Mouse (Mus musculus): ENCODE data around the gene Lzts2. TPM values are rescaled to one million over a fixed set of nuclear protein-coding genes. Genes with fewer than 3 reads are reported as not detected.
A peak's percentile ranks its signal among the peaks of the same experiment; 100 is the strongest.

Gene Lzts2
- polyA plus RNA-seq, 1 experiment = 0.33 TPM

DNA sequence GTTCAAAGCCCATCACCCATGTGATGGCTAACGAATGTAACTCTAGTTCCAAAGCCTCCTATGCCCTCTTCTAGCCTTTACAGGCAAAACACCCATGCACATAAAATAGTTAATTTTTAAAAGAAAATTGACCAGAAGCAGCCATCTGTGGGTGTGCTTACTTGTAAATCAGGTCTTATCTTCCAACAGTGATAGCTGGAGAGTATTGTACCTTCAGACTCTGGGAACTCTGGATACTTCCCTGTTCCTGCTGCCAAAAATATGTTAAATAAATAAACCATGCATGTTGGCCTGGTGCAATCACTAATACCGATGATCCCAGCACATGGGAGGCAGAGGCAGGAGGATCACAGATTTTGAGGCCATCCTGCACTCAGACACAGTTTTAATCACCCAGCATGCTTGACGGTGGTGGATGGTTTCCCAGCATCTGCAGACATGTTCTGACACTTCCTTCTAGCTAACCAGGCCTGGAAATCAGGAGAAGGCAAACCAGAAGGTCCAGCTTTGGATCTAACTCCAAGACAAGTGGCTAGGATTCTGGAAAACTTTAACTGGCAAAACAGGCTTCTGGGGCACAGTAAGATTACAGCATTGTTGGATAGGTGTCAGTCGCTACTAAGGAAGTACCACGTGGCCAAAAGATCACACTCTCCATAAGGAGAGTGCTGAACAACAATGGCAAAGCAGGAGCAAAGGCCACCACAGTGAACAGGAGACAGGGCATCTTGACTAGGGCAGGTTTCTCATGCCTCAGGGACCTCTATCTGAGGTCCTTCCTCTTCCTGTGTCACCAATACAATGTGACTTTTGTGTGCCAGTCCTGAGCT lies 28.8 kb upstream of the Lzts2 start:
- H3K36me3 ChIP-seq (ENCODE audit: control insufficient read depth) = peaks cover 25% of the 10 kb centered on the region
- H3K27me3 ChIP-seq (ENCODE audit: control insufficient read depth) = peaks cover 30% of the 10 kb centered on the region
- no peak overlapping the region for H3K4me3 ChIP-seq (replicated peaks)
- H3K9me3 ChIP-seq (ENCODE audit: control insufficient read depth, low read length) = no peaks in the 10 kb centered on the region
- peaks cover 6% of the 10 kb centered on the region; the same call in 1 of the 2 replicates for H3K4me1 ChIP-seq (ENCODE audit: control insufficient read depth)
- TF ChIP-seq GATA1 (IDR thresholded peaks at IDR 0.05; ENCODE audit: low read length) (no peak), TAL1 (IDR thresholded peaks at IDR 0.05; ENCODE audit: low read length) (no peak)

- Histone ChIP-seq H3K27me3 (ENCODE audit: control insufficient read depth) (peaks cover 38% of the 10 kb centered on the region), H3K9me3 (ENCODE audit: control insufficient read depth, low read length) (no peaks in the 10 kb centered on the region), H3K4me3 (replicated peaks) (no peak overlapping the region), H3K4me1 (ENCODE audit: control insufficient read depth) (peaks cover 6% of the 10 kb centered on the region; the same call in 1 of the 2 replicates), H3K36me3 (ENCODE audit: control insufficient read depth) (peaks cover 10% of the 10 kb centered on the region)
- TF ChIP-seq GATA1 (IDR thresholded peaks at IDR 0.05; ENCODE audit: low read length) (no peak), TAL1 (IDR thresholded peaks at IDR 0.05; ENCODE audit: low read length) (no peak)
Measured at GRCm38 (mm10) chr19:44987004-44987403, 27.2 kb upstream of the Lzts2 start.

GRCm38 (mm10) chr19:44987851-44988250 lies 26.4 kb upstream of the Lzts2 start:
- Histone ChIP-seq H3K4me1 (ENCODE audit: control insufficient read depth) (peaks cover 6% of the 10 kb centered on the region; the same call in 1 of the 2 replicates), H3K27me3 (ENCODE audit: control insufficient read depth) (peaks cover 41% of the 10 kb centered on the region), H3K4me3 (replicated peaks) (no peak overlapping the region), H3K36me3 (ENCODE audit: control insufficient read depth) (peaks cover 4% of the 10 kb centered on the region), H3K9me3 (ENCODE audit: control insufficient read depth, low read length) (no peaks in the 10 kb centered on the region)
- TF ChIP-seq GATA1 (IDR thresholded peaks at IDR 0.05; ENCODE audit: low read length) (no peak), TAL1 (IDR thresholded peaks at IDR 0.05; ENCODE audit: low read length) (no peak)

DNA sequence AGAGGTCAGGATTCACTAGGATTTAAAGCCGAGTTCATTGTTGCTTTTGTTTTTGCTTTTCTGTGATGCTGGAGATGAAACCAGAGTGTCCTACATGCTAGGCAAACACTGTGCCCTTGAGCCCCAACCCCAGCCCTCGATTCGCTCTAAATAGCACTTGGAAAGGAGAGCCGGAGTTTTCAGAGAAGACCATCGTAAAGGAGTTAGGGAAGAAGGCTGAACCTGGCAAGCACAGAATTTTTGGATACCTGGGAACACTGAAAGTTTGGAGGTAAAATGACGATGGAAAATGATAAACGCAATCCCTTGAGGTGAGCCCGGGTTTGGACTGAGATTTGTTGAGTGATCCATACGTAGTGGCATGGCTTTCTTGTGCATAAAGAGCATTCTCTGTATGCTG lies 25.9 kb upstream of the Lzts2 start:
- Histone ChIP-seq H3K4me3 (replicated peaks) (no peak overlapping the region), H3K4me1 (ENCODE audit: control insufficient read depth) (peaks cover 6% of the 10 kb centered on the region; the same call in 1 of the 2 replicates), H3K9me3 (ENCODE audit: control insufficient read depth, low read length) (no peaks in the 10 kb centered on the region), H3K36me3 (ENCODE audit: control insufficient read depth) (peaks cover 2% of the 10 kb centered on the region), H3K27me3 (ENCODE audit: control insufficient read depth) (peaks cover 41% of the 10 kb centered on the region)
- no peak for TF ChIP-seq TAL1 (IDR thresholded peaks at IDR 0.05; ENCODE audit: low read length)
- TF ChIP-seq GATA1 (IDR thresholded peaks at IDR 0.05; ENCODE audit: low read length) = no peak

DNA sequence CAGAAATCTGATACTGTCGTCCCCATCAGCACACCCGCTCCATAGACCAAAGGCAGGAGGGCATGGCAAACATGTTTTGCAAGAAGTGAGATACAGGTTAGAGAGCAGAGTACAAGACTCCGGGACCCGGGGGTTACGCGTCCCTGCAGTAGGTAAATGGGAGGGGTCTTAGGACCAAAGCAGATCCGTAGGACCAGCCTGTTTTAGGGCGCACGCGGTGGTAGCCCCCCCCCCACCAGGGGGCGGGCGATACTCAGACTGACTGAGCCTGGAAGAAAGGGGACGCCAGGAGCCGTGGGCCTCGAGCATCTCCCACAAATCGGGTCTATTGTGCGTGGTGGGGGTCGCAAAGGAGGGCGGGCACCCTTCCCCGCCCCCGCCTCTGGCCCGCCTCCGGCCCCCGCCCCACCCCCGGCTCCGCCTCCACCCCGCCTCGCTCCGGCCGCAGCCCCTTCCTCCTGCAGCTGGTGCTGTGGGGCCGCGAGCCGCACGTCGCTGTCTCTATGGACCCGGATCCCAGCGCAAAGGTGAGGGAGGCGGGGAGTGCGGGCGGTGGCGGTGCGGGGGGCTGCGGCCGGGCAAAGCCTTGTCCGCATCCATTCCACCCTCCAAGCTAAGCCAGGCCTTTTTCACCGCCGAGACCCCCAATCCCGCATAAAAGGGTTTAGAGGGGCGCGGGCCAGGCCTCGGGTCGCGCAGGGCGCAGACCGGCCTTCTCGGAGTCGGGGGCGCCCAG lies 25.2 kb upstream of the Lzts2 start, which contains the start of gene Sema4g:
Gene Sema4g (plus strand): TSS at position 271 of the 736 bp plus-strand sequence.
- Histone ChIP-seq H3K4me1 (ENCODE audit: control insufficient read depth) (peaks cover 6% of the 10 kb centered on the region; the same call in 1 of the 2 replicates), H3K9me3 (ENCODE audit: control insufficient read depth, low read length) (no peaks in the 10 kb centered on the region), H3K4me3 (replicated peaks) (peak within 1 kb of the TSS; percentile 54), H3K27me3 (ENCODE audit: control insufficient read depth) (peaks cover 41% of the 10 kb centered on the region), H3K36me3 (ENCODE audit: control insufficient read depth) (no peaks in the 10 kb centered on the region; the same call in 1 of the 2 replicates)
- TF ChIP-seq TAL1 (IDR thresholded peaks at IDR 0.05; ENCODE audit: low read length) = no peak

DNA sequence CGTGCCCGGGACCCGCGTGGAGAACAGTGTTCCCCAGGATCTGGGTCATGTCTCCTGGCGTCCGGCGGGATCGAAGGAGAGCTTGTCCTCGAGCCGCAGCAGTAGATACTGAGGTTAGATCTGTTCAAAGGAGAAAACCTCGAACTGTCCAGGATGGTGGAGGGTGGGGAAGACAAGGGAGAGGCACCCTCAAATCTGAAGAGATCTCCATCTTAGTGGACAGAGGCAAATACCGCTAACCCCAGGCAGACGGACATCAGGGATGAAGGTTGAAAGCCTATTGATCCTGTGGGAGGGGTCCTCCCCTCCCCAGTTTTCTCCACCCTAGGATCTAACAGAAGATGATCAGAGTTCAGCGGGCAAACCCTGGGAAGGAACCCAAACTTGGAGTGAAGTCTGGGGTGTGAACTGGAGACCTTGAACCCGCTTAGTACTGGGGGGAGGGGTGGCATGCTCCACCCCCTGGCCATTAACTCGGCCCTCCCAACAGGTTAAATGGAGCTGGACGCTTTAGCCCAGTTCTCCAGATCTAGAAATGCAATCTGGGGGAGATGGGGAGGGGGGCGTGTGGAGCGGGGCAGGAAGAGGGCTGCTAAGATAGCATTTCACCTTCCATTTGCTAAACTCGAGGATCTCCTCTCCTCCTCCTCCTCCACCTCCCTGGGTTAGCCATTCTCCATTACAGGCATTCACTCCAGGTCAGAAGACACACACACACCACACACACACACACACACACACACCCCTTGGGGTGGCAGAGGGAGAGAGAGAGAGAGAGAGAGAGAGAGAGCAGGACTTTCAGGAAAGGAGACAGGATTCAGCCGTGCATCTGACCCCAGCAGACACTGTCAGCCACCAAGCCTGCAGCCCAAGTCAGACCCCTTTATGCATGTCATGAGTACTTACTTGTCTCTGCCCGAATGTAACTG lies 24.4 kb upstream of the Lzts2 start:
- no peak for TF ChIP-seq GATA1 (IDR thresholded peaks at IDR 0.05; ENCODE audit: low read length)
- TF ChIP-seq TAL1 (IDR thresholded peaks at IDR 0.05; ENCODE audit: low read length) = no peak
- peak overlapping the region; percentile 54 for H3K4me3 ChIP-seq (replicated peaks)
- peaks cover 6% of the 10 kb centered on the region; the same call in 1 of the 2 replicates for H3K4me1 ChIP-seq (ENCODE audit: control insufficient read depth)
- H3K36me3 ChIP-seq (ENCODE audit: control insufficient read depth) = no peaks in the 10 kb centered on the region; the same call in 1 of the 2 replicates
- peaks cover 41% of the 10 kb centered on the region for H3K27me3 ChIP-seq (ENCODE audit: control insufficient read depth)
- no peaks in the 10 kb centered on the region for H3K9me3 ChIP-seq (ENCODE audit: control insufficient read depth, low read length)

GRCm38 (mm10) chr19:44991031-44991430 lies 23.2 kb upstream of the Lzts2 start:
- Histone ChIP-seq H3K27me3 (ENCODE audit: control insufficient read depth) (peaks cover 41% of the 10 kb centered on the region), H3K4me3 (replicated peaks) (no peak overlapping the region)

DNA sequence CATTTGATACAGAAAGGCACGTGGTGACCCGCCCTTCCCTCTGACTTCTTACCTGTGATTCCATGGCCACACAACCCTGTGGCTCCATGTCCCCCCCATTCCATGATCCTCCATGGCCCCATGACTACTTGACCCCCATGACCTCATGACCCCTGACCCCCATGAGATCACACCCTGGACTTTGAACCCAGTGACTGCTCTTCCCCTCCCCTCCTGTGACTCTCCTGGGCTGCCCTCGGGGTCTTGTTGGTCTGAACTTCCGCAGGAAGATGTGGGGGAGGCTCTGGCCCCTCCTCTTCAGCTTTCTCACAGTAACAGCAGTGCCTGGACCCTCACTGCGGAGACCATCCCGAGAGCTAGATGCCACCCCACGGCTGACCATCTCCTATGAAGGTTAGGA lies 22.0 kb upstream of the Lzts2 start:
- Histone ChIP-seq H3K36me3 (ENCODE audit: control insufficient read depth) (peaks cover 4% of the 10 kb centered on the region; the same call in 1 of the 2 replicates), H3K4me1 (ENCODE audit: control insufficient read depth) (peaks cover 17% of the 10 kb centered on the region), H3K27me3 (ENCODE audit: control insufficient read depth) (peaks cover 41% of the 10 kb centered on the region), H3K9me3 (ENCODE audit: control insufficient read depth, low read length) (no peaks in the 10 kb centered on the region), H3K4me3 (replicated peaks) (no peak overlapping the region)
- TF ChIP-seq GATA1 (IDR thresholded peaks at IDR 0.05; ENCODE audit: low read length) (no peak), TAL1 (IDR thresholded peaks at IDR 0.05; ENCODE audit: low read length) (no peak)

More at GRCm38 (mm10) chr19:44991031-44991430, 23.2 kb upstream of the Lzts2 start:
- H3K4me1 ChIP-seq (ENCODE audit: control insufficient read depth) = peaks cover 6% of the 10 kb centered on the region; the same call in 1 of the 2 replicates
- TF ChIP-seq TAL1 (IDR thresholded peaks at IDR 0.05; ENCODE audit: low read length) (no peak), GATA1 (IDR thresholded peaks at IDR 0.05; ENCODE audit: low read length) (no peak)
- no peaks in the 10 kb centered on the region for H3K9me3 ChIP-seq (ENCODE audit: control insufficient read depth, low read length)
- H3K36me3 ChIP-seq (ENCODE audit: control insufficient read depth) = no peaks in the 10 kb centered on the region; the same call in 1 of the 2 replicates

All from erythroblast, embryonic 14.5 days (primary cell).